Mouse (Mus musculus): Measurements from ENCODE around the gene Ggt1.
A peak's percentile ranks its signal among the peaks of the same experiment; 100 is the strongest.
"Not testable (repeated sequence)": the region's sequence is repeated elsewhere in the genome, so short reads cannot be mapped to it uniquely, and the experiment has no call there.

Ggt1 gene

DNA sequence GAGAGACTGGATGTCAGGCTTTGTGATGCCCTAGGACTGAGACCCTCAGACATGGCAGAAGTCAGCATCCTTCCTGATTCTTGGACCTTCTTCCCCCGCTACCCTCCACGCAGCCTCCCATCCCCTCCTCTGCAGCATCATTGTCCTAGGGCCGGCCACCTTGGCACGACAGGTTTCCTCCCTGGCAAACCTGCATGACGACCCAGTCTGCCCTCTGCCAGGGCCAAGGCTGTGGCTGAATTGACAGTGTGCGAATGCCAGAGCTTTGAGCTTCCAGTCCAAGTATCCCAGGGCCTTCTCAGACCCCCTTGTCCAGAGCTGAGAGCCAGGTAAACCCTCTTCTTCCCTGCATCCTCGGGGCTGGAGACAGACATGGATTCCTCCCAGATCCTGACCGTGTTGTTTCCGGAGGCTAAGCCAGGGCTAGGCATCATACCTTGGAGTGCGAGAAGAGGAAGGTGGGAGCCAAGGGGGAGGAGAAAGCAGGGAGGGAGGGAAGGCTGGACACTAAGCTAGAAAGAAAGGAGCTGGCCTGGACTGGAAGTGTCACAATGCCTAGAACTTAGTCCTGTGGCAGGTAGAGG, at the start of gene Ggt1:
Gene Ggt1, plus strand, starts transcription at position 534 of the 584 bp plus-strand sequence.
- DNase-seq: no peak

DNA sequence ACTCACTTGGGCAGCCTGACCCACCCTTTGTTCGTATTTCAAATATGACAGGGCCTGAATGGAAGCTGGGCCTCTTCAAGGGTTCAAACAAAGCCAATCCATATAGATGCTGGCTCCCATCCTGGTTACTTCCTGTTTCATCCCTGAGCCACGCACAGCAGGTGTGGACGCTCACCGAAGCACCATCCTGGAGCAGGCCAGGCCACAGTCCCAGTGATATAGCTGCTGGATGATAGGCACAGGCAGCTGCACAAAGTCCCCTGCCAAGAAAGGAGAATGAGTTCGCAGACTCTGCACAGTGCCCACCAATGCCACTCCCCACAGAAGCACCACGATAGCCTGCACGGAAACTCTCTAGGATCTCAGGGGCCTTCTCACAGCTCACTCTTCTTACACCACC, 49.5 kb upstream of the Ggt1 start:
- no peak for DNase-seq

DNA sequence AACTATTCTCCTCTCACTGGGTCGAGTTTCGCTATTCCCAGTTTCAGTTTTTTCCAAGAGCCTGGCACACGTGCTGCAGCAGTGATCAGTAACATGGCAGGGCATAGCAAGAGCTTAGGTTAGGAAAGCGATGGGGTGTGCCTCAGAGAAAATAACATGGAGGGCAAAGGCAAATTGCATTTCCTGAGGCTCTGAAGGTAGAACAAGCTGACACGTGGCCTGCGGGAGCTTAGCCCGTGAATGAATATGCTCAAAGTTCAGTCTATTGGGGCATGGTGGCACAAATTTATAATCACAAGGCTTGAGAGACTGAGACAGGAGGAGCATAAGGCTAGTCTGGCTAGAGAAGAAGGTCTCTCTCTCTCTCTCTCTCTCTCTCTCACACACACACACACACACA, 48.6 kb upstream of the Ggt1 start:
- DNase-seq: peak in 1 of 2 experiments; percentile 37

DNA sequence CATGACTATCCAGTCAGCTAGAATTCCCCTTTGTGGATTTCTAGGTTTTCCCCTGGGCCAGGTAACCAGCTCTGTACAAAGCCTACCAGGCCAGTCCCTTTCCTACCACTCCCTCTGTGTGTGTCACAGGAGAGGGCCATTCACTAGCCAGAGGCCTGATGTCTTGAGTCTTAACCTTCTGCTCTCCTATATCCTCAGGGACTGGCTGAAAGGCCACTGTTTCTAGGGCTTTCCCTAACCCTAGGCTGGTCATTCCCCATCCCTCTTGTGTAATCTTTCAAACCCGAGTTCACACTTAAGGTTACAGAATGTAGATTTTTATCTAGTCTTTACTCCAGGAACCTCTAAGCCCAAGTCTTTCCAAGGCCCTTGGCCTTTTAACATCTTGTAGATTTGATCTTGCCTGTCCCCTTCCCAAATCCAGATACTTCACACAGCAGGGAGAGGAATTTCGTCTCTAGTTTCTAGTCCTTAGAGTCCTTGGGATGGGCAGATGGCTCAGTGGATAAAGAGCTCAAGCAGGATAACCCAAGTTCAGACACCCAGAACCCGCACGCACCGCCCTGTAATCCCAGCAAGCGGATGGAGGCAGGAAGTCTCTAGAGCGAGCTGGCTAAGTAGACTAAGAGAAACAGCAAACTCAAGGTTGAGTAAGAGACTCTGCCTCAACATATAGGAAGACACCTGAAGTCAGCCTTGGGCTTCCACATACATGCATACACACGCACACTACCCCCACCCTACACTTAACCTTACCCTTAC, 47.9 kb upstream of the Ggt1 start:
- DNase-seq: no peak

DNA sequence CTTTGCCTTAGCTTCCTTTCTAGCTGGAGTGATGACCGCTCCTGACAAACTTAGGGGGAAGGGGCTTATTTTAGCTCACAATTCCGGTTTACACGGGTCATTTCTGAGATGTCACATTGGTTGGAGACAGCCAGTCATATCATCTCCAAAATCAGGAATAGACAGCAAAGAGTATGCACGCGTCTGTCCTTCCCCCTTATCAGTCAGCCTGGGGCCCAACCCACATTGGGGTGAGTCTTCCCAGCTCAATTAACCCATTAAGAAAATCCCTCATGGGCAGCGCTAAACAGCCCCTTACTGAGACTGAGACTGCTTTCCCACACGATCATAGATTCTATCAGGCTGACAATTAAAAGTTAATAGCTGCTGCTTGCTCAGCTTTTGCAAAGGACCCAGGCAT, 47.0 kb upstream of the Ggt1 start:
- no peak for DNase-seq

DNA sequence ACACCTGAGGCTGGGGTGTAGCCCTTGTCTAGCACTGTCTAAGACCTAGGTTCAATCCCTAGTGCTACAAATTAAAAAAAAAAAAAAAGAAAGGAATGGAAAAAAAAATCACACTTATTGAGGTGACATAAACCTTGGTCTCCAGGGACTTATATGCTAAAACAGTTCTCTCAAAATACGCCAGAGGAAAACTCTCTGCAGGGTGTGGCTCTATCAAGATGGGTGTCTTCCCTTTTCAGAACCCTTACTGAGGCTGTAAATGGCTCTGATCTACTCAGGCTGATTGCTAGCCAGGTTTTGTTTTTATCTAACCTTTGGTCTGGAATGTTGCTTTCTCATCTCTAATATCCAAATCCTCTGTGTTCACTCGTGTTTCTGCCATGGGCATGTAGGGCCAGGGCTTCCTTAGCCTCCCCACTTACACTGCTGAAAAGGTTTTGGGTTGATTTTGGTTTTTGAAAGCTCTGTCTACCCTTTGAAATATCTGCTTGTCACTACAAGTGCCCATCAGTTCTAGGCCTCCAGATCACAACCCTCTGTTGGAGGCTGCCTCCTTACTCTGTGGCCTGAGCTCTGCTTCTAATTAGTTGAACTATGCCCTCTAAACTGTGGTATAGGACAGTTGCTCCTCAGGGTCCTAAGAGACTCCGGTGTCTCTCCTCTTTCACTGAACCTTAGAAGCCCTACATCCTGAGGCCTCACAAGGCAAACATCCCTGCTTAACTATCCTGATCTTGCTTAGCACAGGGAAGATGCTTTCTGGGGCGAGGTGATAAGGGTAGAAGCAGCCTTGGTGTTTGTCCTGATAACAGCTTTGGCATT, 46.0 kb upstream of the Ggt1 start:
- no peak for DNase-seq

DNA sequence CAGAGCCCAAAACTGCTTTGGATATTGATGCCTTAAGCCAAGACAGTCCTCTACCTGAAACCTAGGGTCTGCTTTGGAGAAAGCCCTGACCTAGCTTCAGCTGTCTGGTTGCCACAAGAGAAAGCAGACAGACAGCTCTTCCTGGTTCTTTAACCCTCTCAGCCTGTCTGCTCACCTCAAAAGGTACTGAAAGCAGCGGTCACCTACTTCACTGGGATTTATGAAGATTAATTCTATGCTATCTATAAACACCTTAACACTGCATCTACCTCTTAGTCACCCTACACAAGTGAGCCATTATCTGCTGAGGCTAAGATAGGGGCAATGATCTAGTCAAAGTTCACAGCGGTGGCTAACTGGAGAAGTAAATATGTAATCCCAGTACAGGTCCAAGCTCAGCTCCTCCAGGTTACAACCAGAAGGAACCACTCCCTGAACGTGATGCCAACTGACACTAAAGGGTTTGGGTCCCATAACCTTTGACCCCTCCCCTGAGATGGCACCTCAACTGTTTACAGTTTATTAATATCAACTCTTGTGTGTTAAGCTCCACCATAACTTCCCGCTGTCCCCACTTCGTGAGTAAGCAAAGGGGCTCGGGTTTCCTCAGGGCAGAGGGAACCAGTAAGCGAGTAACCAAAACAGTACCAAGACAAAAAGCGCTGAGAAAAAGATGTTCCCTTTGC, 45.2 kb upstream of the Ggt1 start:
- DNase-seq: peak in 1 of 2 experiments; percentile 12

DNA sequence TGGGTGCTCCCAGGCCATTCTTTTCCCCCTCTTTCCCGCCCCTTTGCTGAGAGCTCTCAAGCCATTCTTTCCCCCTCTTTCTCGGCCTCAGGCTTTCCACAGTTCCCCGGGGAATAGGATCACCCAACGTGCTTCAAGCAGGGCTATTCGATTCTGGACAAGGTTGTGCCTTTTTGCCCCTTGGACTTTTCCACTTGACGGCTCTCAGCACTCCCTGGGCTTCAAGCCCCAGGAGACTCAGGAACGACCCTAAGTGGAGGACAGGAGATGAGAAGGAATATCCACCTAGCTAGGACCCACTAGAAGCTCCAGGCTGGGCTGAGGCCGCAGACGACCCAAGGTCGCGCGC, 44.7 kb upstream of the Ggt1 start:
- DNase-seq: no peak

DNA sequence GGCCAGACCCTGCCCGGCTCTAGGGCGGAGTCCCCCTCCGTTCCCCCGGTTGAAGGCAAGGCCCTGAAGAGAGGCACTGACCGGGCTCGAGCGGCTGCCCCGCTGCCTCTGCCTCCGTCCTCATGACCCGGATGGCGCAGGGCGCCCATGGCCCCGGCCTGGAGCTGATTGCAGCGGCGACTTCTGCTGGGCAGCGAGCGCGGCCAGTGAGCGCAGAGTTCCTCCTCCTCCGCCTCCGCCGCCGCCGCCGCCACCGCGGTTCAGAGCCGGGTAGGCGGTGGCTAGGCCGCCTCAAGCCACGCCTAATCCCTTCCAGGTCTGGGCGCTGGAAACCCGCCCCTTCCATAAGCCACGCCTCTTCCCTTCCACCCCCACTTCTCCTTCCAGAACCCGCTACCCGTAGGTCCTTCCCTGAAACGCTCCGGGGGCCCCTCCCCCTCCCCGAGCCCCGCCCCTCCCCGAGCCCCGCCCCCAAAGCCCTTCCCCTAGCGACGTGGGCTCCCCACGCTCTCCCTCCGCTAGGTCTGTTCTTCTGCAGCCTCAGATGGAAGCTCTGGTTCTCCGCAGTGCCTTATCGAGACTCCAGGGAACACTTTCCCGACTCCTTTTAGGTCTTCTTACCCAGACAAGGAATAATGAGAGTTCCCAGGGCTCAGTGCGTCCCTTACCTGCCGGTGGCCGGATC, 44.2 kb upstream of the Ggt1 start, which contains the start of gene Snrpd3:
Gene Snrpd3, plus strand, starts transcription at position 479 of the 685 bp plus-strand sequence.
- DNase-seq: peak; percentile 93 to 96

DNA sequence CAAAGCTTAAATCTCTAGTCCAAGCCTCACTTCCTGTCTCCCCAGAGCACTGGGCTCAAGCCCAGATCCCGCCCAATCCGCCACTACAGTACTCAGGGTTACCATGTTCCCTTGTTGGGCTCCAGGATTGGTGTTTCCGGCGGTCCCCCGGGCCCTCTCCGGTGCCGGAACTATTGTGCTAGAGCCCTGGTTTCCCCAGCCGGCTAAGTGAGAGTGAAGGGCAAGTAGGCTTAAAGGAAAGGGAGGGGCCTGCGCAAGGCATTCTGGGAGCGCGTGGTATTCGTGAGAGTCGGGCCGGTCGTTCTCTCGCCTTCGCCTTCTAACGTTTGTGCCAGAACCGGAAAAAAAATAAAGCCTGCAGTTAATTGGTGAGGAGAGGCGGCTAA, 43.7 kb upstream of the Ggt1 start, which contains the start of gene Gucd1:
Gene Gucd1, minus strand, starts transcription at position 215 of the 386 bp plus-strand sequence.
- DNase-seq: peak; percentile 97 to 98

DNA sequence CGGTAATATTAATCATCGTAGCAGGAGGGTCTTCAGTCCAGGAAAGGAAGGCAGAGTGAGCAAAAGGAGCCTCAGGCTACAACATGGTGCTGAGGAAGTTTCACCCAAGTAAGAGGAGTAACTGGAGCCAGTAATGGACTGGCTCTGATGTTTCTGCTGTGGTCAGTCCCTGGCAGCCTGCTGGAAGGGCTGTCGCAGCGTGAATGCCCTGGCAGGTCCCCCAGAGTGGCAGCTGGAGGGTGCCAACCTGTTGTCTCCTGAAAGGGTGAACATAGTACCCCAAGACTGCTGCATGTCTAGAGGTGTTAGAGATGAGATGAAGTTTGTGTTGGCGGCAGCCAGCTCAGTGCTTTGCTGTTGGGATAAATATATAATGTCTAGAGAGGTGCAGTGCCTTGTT, 40.8 kb upstream of the Ggt1 start:
- DNase-seq: no peak

DNA sequence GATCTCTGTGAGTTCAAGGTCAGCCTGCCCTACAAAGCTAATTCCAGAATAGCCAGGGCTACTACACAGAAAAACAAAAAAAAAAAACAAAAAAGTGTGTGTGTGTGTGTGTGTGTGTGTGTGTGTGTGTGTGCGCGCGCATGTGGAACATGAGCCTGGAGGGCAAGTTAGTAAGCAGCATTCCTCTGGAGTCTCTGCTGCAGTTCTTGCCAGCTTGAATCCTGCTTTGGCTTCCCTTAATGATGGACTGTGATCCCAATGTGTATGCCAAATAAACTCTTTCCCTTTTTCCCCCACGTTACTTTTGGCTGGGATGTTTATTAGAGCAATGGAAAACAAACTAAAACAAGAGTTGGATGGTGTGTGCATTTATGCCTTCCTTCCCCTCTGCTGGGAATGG, 39.8 kb upstream of the Ggt1 start:
- no peak for DNase-seq

DNA sequence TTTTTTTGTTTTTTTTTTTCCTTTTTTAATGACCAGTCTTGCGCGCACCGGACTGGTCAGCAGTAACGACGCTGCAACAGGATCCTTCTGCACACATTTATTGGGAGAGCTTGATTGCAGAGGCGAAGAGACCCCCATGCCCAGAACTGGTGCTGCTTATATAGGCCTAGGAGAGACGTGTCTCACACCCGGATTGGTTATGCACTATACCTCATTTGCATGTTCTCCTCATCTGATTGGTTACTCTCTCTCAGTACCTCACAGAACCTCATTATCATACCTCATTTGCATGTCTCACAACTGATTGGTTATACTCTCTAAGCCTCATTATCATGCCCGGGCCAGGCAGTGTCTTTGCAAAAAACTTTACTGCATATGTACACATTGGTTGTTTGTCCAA, 36.0 kb upstream of the Ggt1 start:
- not testable (repeated sequence) for DNase-seq

DNA sequence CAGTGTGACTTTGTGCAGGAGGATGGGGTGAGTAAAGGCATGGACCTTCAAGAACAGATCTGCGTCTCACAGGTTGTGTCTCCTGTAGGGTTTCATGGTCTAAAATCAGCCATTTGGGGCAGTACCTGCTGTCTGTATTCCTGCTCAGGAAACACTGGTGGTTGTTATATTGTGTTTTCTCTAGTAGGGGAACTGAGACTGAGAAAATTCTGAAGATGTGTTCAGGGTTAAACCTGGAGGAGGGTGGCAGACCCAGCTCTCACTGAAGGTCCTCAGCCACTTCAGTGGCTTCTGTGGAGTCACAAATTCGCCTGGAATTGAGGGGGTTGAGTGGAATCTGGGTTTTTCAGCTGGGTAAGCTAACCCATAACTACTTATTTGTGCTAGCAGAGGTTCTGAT, 31.1 kb upstream of the Ggt1 start:
- no peak for DNase-seq

DNA sequence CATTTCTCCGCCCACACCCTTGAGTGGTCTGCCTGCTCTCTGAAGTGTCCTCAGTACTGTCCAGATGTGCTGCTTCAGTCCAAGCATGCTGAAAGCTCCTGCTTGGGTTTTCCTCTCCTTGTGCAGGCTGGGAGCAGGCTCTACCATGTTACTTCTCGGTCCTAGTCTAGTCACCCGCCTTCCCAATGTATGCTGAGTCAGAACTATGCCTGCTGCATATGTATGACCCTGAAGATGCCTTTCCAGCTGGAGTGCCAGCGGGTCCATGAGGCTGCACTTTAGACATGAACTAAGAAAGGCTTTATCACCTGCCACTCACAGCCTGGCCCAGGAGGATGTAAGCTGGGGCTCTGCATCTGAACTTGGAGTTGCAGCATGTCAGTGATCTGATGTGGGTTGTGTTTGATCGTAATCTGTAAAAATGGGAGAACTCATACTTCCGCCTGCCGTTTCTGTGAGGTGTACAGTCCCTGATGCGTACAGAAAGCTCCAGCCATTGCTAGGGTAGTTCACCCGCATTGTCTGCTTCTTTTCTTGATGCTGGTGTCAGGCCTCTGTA, 29.8 kb upstream of the Ggt1 start:
- no peak for DNase-seq

DNA sequence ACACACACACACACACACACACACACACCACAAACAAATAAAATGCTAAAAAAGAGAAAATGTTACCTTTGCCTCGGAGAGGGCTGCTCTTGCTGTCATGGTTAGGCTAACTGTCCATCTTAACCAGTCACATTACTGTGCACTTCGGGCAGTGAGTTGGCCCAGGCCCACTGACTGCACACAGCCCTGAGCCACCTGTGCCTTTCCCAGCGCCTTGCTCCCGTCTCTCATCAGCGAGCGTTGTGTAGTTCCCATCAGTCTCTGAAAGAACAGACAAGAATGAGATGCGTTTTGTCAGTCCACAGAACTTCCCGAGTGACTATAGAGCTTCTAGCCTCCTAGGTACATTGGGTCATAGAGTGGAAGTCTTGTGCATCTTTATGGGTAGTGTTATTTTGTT, 27.2 kb upstream of the Ggt1 start:
- DNase-seq: no peak

DNA sequence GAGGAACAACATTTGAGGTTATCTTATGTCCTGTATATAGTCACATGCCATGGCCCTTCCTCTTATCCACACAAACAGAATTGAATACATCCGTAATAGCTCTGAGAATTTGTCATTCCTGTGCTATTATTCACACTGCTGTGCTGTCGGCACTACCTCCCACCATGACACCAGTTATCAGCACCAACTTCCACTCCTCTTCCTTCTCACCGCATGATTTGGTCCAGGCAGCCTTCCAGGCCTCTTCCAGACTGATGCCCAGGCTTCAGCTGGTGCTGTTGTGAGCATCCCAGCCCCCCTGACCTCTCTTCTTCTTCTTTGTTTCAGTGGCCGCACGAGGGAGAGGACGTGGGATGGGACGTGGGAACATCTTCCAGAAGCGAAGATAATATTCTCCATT, 26.5 kb upstream of the Ggt1 start:
- no peak for DNase-seq

DNA sequence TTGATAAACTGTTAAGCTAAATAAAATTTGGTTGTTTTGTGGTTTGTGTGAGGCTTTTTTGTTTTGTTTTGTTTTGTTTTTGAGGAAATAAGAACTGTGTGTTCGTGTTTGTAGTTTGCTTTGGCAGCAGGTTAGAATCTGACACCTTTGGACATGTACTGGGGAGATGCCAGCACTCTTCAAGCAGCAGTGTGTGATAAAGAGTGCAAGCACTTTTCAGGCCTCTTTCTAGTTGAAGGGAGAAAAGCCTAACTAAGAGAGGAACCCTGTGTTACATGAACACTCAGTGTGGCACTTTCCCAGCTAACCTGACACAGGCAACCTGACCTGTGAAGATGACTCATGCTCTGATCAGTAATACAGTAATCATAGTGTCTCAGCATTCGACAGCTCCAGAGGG, 26.0 kb upstream of the Ggt1 start:
- DNase-seq: no peak

DNA sequence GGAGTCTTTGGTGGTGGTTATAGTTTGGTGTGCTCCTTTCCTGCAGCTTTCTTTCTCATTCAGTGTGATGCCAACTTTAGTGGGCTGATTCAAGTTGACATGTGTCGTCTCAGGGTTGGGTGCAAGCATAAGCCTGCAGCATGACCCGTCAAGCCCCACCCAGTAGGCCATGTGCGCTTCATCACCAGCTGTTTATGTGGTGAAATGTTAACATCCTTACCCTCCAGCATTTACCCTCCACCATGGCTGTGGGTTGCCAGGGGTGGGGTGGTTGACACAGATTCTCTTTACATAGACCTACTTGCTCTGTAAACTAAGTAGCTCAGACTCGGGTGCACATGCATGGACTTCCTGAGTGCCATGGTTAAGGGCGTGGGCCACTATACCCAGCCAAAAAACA, 25.3 kb upstream of the Ggt1 start:
- DNase-seq: no peak

DNA sequence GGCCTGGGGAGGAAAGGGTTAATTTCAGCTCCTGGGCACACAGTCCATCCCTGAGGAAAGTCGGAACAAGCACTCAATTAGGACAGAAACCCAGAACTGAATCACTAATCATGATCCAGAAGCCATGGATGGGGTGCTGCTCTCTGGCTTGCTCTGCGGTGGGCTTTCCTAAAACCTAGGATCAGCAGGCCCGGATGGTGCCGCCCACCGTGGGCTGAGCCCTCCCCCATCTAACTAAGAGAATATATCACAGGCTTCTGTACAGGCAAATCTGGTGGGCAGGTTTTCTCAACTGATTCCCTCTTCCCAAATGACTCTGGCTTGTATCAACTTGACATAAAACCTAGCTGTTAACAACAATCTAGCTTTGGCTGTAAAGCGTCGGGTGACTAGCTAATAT, 13.5 kb upstream of the Ggt1 start:
- no peak for DNase-seq

DNA sequence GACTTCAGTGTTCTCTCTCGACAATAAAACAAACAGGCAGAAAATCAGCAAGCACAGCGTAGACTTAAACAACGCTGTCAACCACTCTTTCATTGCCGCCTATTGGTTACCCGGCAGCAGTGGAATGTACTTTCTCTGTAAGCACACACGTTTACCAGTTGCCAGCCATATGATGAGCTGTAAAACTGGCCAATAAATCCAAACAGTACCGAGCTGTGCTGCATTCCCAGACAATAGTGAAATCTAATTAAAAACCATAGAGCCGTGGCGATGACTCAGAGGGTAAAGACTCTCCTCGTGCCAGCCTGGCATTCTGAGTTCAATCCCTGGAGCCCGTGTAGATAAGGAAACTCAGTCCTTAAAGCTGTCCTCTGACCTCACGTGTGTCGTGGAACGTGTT, 12.9 kb upstream of the Ggt1 start:
- DNase-seq: no peak

DNA sequence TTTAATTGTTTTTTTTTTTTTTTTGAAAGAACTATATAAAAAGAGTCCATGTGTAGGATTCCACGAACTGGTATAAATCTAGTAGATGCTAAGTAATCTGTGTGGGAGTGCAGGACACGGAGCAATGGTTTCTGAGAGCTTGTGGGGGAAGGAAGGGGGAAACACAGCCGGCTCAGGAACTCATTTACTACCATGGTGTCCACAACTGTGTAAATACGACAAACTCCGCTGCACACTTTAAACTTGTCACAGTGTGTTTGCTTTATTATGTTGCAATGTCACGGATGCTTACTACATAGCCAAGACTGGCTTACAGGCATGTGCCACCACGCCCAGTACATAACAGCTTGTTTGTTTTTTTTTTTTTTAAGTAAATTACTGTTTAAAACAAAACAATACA, 11.5 kb upstream of the Ggt1 start:
- peak in 1 of 2 experiments; percentile 43 for DNase-seq

Measured in kidney, postnatal 4 days (tissue).